Mouse (Mus musculus): Measurements from ENCODE around the gene Mecom. TPM values are rescaled to one million over a fixed set of nuclear protein-coding genes. Genes with fewer than 3 reads are reported as not detected.

The Mecom gene
- polyA plus RNA-seq, 1 experiment from 2014 or later: 22.4 TPM

DNA sequence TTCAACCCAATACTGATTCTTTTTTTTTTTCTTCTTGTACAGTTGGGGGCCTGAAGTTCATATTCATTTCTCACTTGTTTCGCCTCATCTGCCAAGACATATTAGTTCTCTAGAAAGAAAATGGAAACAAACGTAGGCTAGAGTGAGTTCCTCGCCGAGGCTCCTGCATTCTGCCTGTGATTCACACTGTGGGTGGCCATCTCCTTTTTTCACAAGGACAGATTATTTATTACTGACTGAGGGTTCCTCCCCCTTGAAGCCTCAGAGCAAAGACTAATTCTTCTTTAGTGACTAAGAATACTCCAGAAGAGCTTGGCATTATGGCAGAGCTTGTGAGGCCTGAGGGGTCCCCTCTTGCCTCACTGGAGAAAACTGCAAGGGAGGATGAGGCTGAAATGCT, 167.5 kb downstream of the Mecom start:
- no peak overlapping the region for H3K27ac ChIP-seq (ENCODE audit: low read length)
- ATAC-seq (no peak), DNase-seq (ENCODE audit: low spot score) (no peak)
- H3K36me3 ChIP-seq (ENCODE audit: insufficient read depth, low read length): no peaks in the 10 kb centered on the region
- no peaks in the 10 kb centered on the region for H3K4me1 ChIP-seq (ENCODE audit: insufficient read depth, low read depth, low read length)
- no peaks in the 10 kb centered on the region for H3K27me3 ChIP-seq (replicated peaks; ENCODE audit: insufficient read depth, low read length)
- no peaks in the 10 kb centered on the region for H3K9me3 ChIP-seq (ENCODE audit: low read length)
- H3K4me3 ChIP-seq (ENCODE audit: low read depth, low read length): no peak overlapping the region
- no peak overlapping the region for H3K9ac ChIP-seq (replicated peaks; ENCODE audit: low read depth)
- no peak overlapping the region for H3K4me2 ChIP-seq (replicated peaks; ENCODE audit: low read depth, low read length)
- no peak for TF ChIP-seq EP300 (IDR thresholded peaks at IDR 0.05)
- TF ChIP-seq CTCF (IDR thresholded peaks at IDR 0.05): no peak
- WGBS: 62% methylated on average over 4 of the region's 4 CpGs

DNA sequence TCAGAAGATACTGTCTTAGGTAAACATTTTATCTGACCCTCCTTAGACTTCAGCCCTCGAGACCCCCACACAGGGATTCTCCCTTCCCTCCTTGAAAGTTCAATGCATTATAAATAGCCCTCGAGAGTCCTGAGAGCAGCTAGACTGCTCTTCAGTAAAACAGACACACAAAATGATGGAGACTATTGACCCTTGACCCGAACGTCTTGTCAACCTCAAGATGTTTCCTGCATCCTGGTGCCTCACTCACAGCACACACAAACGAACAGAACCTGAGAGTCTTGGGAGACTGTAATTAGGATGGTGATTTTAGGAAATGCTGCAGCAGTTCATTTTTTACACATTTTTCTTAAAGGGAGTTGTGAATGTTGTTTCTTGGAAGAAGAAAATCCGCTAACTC, 168.5 kb downstream of the Mecom start:
- ATAC-seq: no peak
- Histone ChIP-seq H3K4me3 (ENCODE audit: low read depth, low read length) (no peak overlapping the region), H3K9me3 (ENCODE audit: low read length) (no peaks in the 10 kb centered on the region), H3K4me1 (ENCODE audit: insufficient read depth, low read depth, low read length) (no peaks in the 10 kb centered on the region), H3K9ac (replicated peaks; ENCODE audit: low read depth) (no peak overlapping the region), H3K27me3 (replicated peaks; ENCODE audit: insufficient read depth, low read length) (no peaks in the 10 kb centered on the region), H3K27ac (ENCODE audit: low read length) (no peak overlapping the region), H3K36me3 (ENCODE audit: insufficient read depth, low read length) (no peaks in the 10 kb centered on the region), H3K4me2 (replicated peaks; ENCODE audit: low read depth, low read length) (no peak overlapping the region)
- WGBS: 48% methylated on average over 6 of the region's 6 CpGs
- no peak for TF ChIP-seq EP300 (IDR thresholded peaks at IDR 0.05)
- TF ChIP-seq CTCF (IDR thresholded peaks at IDR 0.05): no peak
- DNase-seq (ENCODE audit: low spot score): no peak

DNA sequence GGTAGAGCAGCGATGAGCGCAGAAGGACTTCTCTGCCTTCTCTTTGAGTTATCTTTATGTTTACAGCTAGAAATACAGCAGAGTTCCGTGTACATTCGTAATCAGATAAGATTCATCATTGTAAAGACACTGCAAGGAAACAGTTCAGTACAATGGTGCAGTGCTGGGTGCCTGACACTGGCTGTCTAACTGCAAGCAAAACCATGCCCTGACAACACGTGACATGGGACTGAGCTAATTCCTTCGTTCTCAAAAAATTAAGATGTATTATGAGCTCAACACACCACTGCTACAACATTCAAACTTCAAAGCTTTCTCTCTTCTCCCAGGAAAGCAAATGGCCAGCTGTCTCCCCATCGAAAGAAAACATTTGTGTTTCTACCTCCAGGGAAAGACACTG, 176.3 kb downstream of the Mecom start:
- no peaks in the 10 kb centered on the region for H3K4me1 ChIP-seq (ENCODE audit: insufficient read depth, low read depth, low read length)
- no peak overlapping the region for H3K9ac ChIP-seq (replicated peaks; ENCODE audit: low read depth)
- DNase-seq (ENCODE audit: low spot score): no peak
- no peaks in the 10 kb centered on the region for H3K36me3 ChIP-seq (ENCODE audit: insufficient read depth, low read length)
- TF ChIP-seq CTCF (IDR thresholded peaks at IDR 0.05): no peak
- no peak for TF ChIP-seq EP300 (IDR thresholded peaks at IDR 0.05)
- no peak for ATAC-seq
- H3K4me2 ChIP-seq (replicated peaks; ENCODE audit: low read depth, low read length): peak overlapping the region; percentile 32
- H3K4me3 ChIP-seq (ENCODE audit: low read depth, low read length): no peak overlapping the region
- no peaks in the 10 kb centered on the region for H3K27me3 ChIP-seq (replicated peaks; ENCODE audit: insufficient read depth, low read length)
- H3K9me3 ChIP-seq (ENCODE audit: low read length): no peaks in the 10 kb centered on the region
- 28% methylated on average over 7 of the region's 7 CpGs for WGBS
- no peak overlapping the region for H3K27ac ChIP-seq (ENCODE audit: low read length)

DNA sequence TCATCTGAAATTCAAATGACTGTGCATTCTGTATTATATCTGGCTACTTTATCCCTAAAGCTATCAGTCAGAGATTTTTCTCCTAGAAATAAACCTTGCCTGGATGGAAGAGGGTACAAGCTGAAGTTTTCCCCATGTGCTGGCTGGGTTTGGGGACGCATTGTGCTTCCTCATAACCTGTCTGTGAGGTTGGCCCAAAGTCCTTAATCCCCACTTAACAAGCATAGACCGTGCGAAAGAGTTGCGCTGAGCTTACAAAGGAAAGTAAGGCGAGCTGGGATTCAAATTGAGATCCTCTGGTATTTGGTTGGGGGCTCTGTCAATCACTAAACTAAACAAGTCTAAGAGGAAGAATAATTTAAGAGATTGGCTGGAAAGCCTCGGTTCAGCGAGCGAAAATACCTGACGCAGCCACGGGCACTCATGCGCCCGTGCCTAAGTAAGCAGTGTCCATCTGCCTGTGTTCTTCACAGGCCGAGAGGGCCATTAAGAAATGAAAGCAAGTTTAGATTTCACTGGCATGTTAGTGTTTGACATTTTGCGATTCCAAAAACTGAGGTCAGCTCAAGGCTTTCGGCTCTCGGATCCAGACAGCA, 176.8 kb downstream of the Mecom start:
- H3K9me3 ChIP-seq (ENCODE audit: low read length): no peaks in the 10 kb centered on the region
- no peak overlapping the region for H3K27ac ChIP-seq (ENCODE audit: low read length)
- TF ChIP-seq CTCF (IDR thresholded peaks at IDR 0.05) (no peak), EP300 (IDR thresholded peaks at IDR 0.05) (no peak)
- H3K27me3 ChIP-seq (replicated peaks; ENCODE audit: insufficient read depth, low read length): no peaks in the 10 kb centered on the region
- no peaks in the 10 kb centered on the region for H3K4me1 ChIP-seq (ENCODE audit: insufficient read depth, low read depth, low read length)
- ATAC-seq: no peak
- no peaks in the 10 kb centered on the region for H3K36me3 ChIP-seq (ENCODE audit: insufficient read depth, low read length)
- peak overlapping the region; percentile 32 for H3K4me2 ChIP-seq (replicated peaks; ENCODE audit: low read depth, low read length)
- no peak overlapping the region for H3K9ac ChIP-seq (replicated peaks; ENCODE audit: low read depth)
- no peak for DNase-seq (ENCODE audit: low spot score)
- no peak overlapping the region for H3K4me3 ChIP-seq (ENCODE audit: low read depth, low read length)
- 46% methylated on average over 16 of the region's 16 CpGs for whole genome bisulfite sequencing

DNA sequence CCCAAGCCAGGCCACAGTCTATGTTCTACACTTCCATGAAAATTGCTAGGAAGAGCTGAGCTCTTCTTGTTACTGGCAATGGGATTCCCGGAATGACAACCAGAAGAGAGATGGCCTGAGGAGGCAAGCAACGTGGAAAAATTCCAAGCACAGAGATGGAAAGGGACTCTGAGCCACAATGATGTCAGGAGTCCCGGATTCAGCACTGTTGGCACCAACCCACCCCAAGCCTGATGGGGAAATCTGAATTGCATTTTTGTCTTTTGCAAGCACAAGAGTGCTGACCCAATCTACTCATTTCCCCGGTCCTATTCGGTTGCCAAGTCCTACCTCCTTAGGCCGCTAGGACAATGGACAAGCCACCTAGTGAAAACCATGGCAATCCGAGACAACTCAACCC, 181.2 kb downstream of the Mecom start:
- TF ChIP-seq CTCF (IDR thresholded peaks at IDR 0.05) (no peak), EP300 (IDR thresholded peaks at IDR 0.05) (no peak)

DNA sequence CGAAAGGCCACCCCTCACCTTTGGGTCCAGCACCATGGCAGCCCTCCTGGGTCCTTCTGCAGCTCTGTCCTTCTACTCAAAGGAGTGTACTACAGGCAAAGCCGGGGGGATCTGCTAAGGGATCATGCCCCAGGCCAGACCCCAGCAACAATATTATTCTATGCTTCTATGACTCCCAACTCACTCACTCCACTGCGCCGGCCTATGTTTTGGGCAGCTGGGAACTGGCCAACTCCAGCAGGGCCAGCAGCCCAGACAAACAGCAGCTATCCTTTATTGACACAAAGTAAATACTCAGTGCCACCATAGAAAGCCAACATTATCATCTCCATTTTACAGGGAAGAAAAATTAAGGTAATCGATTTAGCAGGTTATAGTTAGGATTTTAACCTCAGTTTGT, 186.6 kb downstream of the Mecom start:
- no peak overlapping the region for H3K9ac ChIP-seq (replicated peaks; ENCODE audit: low read depth)
- no peaks in the 10 kb centered on the region for H3K9me3 ChIP-seq (ENCODE audit: low read length)
- DNase-seq (ENCODE audit: low spot score) (peak; percentile 20), ATAC-seq (no peak)
- 0 out of 2 replicates have a peak, but pooled peaks cover 2% of the 10 kb centered on the region for H3K4me1 ChIP-seq (ENCODE audit: insufficient read depth, low read depth, low read length)
- WGBS: 66% methylated on average over 5 of the region's 5 CpGs
- H3K27me3 ChIP-seq (replicated peaks; ENCODE audit: insufficient read depth, low read length): no peaks in the 10 kb centered on the region
- H3K36me3 ChIP-seq (ENCODE audit: insufficient read depth, low read length): no peaks in the 10 kb centered on the region
- H3K4me3 ChIP-seq (ENCODE audit: low read depth, low read length): no peak overlapping the region
- no peak overlapping the region for H3K4me2 ChIP-seq (replicated peaks; ENCODE audit: low read depth, low read length)
- TF ChIP-seq CTCF (IDR thresholded peaks at IDR 0.05) (no peak), EP300 (IDR thresholded peaks at IDR 0.05) (no peak)
- H3K27ac ChIP-seq (ENCODE audit: low read length): no peak overlapping the region

More for the DNA sequence above, 181.2 kb downstream of the Mecom start:
- Histone ChIP-seq H3K9ac (replicated peaks; ENCODE audit: low read depth) (no peak overlapping the region), H3K4me1 (ENCODE audit: insufficient read depth, low read depth, low read length) (0 out of 2 replicates have a peak, but pooled peaks cover 2% of the 10 kb centered on the region), H3K4me3 (ENCODE audit: low read depth, low read length) (no peak overlapping the region), H3K4me2 (replicated peaks; ENCODE audit: low read depth, low read length) (no peak overlapping the region), H3K36me3 (ENCODE audit: insufficient read depth, low read length) (no peaks in the 10 kb centered on the region), H3K27me3 (replicated peaks; ENCODE audit: insufficient read depth, low read length) (no peaks in the 10 kb centered on the region), H3K27ac (ENCODE audit: low read length) (no peak overlapping the region), H3K9me3 (ENCODE audit: low read length) (no peaks in the 10 kb centered on the region)
- ATAC-seq: 0 out of 2 replicates have a peak, but pooled peaks have one; percentile 19
- 79% methylated on average over 7 of the region's 7 CpGs for WGBS
- peak; percentile 60 for DNase-seq (ENCODE audit: low spot score)
